Mouse (Mus musculus): ENCODE results near the gene Foxp4.

Gene Foxp4

GRCm38 (mm10) chr17:47924383-47925339 is at the start of gene Foxp4:
Gene Foxp4 (minus strand): TSS chr17:47924645.
- in situ Hi-C loops (cut with MboI, MseI) = loop anchor here (5.0 kb wide), 1 partner anchor 173 kb away; no protein-coding TSS in a partner anchor

GRCm38 (mm10) chr17:47973563-47974472 is 49.4 kb upstream of the Foxp4 start:
- in situ Hi-C loops (cut with MboI, MseI) = loop anchor here (10.0 kb wide), 1 partner anchor 61 kb away; the partner anchor contains the start of gene 1700122O11Rik

- in situ Hi-C loops (cut with MboI, MseI) = no loop called here
These were observed 41.5 kb upstream of the Foxp4 start for GRCm38 (mm10) chr17:47965885-47966505.

- in situ Hi-C loops (cut with MboI, MseI) = no loop called here
These were observed 33.8 kb upstream of the Foxp4 start for GRCm38 (mm10) chr17:47958046-47958790.

- in situ Hi-C loops (cut with MboI, MseI) = no loop called here
These were observed 32.0 kb upstream of the Foxp4 start for GRCm38 (mm10) chr17:47956486-47956885.

GRCm38 (mm10) chr17:47955054-47955741 is 30.8 kb upstream of the Foxp4 start:
- in situ Hi-C loops (cut with MboI, MseI) = no loop called here

- in situ Hi-C loops (cut with MboI, MseI) = no loop called here
These were observed 28.8 kb upstream of the Foxp4 start for GRCm38 (mm10) chr17:47953231-47953630.

GRCm38 (mm10) chr17:47952368-47953081 is 28.1 kb upstream of the Foxp4 start:
- in situ Hi-C loops (cut with MboI, MseI) = no loop called here

- in situ Hi-C loops (cut with MboI, MseI) = no loop called here
These were observed 27.0 kb upstream of the Foxp4 start for GRCm38 (mm10) chr17:47951452-47951851.

- in situ Hi-C loops (cut with MboI, MseI) = no loop called here
These were observed 26.4 kb upstream of the Foxp4 start for GRCm38 (mm10) chr17:47950831-47951230.

GRCm38 (mm10) chr17:47949441-47949840 is 25.0 kb upstream of the Foxp4 start:
- in situ Hi-C loops (cut with MboI, MseI) = no loop called here

GRCm38 (mm10) chr17:47948753-47949152 is 24.3 kb upstream of the Foxp4 start:
- in situ Hi-C loops (cut with MboI, MseI) = no loop called here

GRCm38 (mm10) chr17:47946921-47947420 is 22.5 kb upstream of the Foxp4 start:
- in situ Hi-C loops (cut with MboI, MseI) = no loop called here

- in situ Hi-C loops (cut with MboI, MseI) = no loop called here
These were observed 21.7 kb upstream of the Foxp4 start for GRCm38 (mm10) chr17:47946111-47946510.

- in situ Hi-C loops (cut with MboI, MseI) = no loop called here
These were observed 18.8 kb upstream of the Foxp4 start for GRCm38 (mm10) chr17:47943103-47943870.

- in situ Hi-C loops (cut with MboI, MseI) = no loop called here
These were observed 17.6 kb upstream of the Foxp4 start for GRCm38 (mm10) chr17:47942008-47942407.

- in situ Hi-C loops (cut with MboI, MseI) = loop anchor here (10.0 kb wide), 1 partner anchor 734 kb away; no protein-coding TSS in a partner anchor
These were observed 14.4 kb upstream of the Foxp4 start for GRCm38 (mm10) chr17:47938839-47939238.

GRCm38 (mm10) chr17:47937926-47938600 is 13.6 kb upstream of the Foxp4 start:
- in situ Hi-C loops (cut with MboI, MseI) = loop anchor here (10.0 kb wide), 1 partner anchor 733 kb away; no protein-coding TSS in a partner anchor

Data from T-helper 2 cell (primary cell).